Mouse (Mus musculus) neutrophil, adult 65 days (primary cell): ENCODE measurements around the gene Tas2r113. TPM values are rescaled to one million over a fixed set of nuclear protein-coding genes. Genes with fewer than 3 reads are reported as not detected.

Experiments used
- total RNA-seq: library from RNA; stranded (reverse); gene quantifications from 2 replicates; pipeline ENCODE4 v1.2.4, GENCODE M21; 2023

The Tas2r113 gene
- not detected in 2 replicates for total RNA-seq

DNA sequence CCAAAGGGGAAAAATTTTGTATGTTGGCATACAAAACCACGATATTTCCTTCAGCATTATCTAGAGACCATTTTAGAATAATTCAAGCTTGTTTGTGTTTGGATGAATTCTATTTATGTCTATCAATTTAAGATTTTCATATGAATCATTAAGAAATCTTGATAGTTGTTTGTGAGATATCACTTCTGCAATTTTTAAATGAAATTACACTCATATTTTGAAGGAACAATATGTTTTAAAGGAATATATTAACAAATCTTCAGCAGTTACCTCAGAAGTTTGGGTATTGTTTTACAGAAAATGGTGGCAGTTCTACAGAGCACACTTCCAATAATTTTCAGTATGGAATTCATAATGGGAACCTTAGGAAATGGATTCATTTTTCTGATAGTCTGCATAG is at the start of gene Tas2r113:
Gene Tas2r113, plus strand, starts transcription at position 301 of the 400 bp plus-strand sequence.

DNA sequence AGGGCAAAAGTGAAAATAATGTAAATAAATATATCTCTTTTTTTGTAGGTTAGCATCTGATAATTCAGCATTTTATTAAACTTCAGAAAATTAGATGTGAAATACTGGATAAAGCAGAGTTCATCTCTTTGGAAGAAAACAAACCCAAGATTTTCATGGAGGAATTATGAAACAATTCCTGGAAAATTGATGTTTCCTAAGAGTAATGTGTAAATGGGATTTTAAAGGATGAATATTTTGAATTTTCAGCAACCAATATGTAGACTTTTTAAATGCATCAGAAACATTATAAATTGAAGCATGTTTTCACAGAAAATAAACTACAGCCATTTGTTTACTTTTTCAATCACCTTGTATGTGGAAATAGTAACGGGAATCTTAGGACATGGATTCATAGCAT is 46.0 kb upstream of the Tas2r113 start, which contains the start of gene Tas2r123:
Gene Tas2r123, plus strand, starts transcription at position 301 of the 400 bp plus-strand sequence.

GRCm38 (mm10) chr6:132855138-132855537 is 37.7 kb upstream of the Tas2r113 start, which contains the start of gene Tas2r116:
Gene Tas2r116, plus strand, starts transcription at chr6:132855438.

DNA sequence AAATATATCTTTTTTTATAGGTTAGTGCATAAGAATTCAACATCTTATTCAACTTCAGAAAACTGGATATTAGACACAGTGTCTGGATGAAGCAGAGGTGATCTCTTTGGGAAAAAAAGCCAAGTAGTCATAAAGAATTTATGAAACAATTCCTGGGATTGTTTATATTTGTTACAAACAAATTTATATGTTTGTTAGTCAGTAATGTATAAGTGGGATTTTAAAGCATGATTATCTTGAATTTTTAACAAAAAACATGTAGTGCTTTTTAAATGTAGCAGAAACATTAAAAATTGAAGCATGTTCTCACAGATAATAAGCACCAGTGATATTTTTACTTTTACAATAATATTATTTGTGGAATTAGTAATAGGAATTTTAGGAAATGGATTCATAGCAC is 25.1 kb upstream of the Tas2r113 start, which contains the start of gene Tas2r110:
Gene Tas2r110, plus strand, starts transcription at position 301 of the 400 bp plus-strand sequence.

DNA sequence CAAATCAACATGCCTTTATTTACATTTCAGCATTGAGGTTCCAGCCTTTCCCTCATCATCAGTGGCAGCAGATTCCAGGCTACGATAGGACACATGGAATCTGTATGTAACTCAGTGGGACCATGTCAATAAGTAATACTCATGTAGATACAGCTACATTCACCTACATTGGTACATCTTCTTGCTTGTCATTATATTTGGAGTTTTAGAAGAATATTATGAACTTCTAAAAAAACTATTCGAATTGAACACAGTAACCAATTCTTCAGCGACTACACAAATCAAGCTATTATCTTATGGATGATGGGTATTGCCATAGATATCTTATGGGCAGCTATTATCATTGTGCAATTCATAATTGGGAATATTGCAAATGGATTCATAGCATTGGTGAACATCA is 16.5 kb downstream of the Tas2r113 start, which contains the start of gene Tas2r125:
Gene Tas2r125, plus strand, starts transcription at position 301 of the 400 bp plus-strand sequence.

Other genes with a start within 250 kb of the Tas2r113 start
- not detected in 2 replicates for gene A630073D07Rik, start 241.5 kb upstream of the Tas2r113 start, total RNA-seq
- gene Tas2r120, start 236.1 kb upstream of the Tas2r113 start, total RNA-seq: not detected in 2 replicates
- not detected in 2 replicates for gene Tas2r121, start 192.0 kb upstream of the Tas2r113 start, total RNA-seq
- not detected in 2 replicates for gene Tas2r122, start 181.1 kb upstream of the Tas2r113 start, total RNA-seq
- gene Tas2r115, start 155.0 kb upstream of the Tas2r113 start, total RNA-seq: not detected in 2 replicates
- not detected in 2 replicates for gene Tas2r124, start 138.3 kb upstream of the Tas2r113 start, total RNA-seq
- not detected in 2 replicates for gene Tas2r102, start 130.9 kb upstream of the Tas2r113 start, total RNA-seq
- not detected in 2 replicates for gene Tas2r136, start 114.8 kb upstream of the Tas2r113 start, total RNA-seq
- gene Tas2r117, start 90.2 kb upstream of the Tas2r113 start, total RNA-seq: not detected in 2 replicates
- not detected in 2 replicates for gene Tas2r123, start 45.9 kb upstream of the Tas2r113 start, total RNA-seq
- gene Tas2r116, start 37.6 kb upstream of the Tas2r113 start, total RNA-seq: not detected in 2 replicates
- gene Tas2r110, start 25.0 kb upstream of the Tas2r113 start, total RNA-seq: not detected in 2 replicates
- not detected in 2 replicates for gene Tas2r125, start 16.6 kb downstream of the Tas2r113 start, total RNA-seq
- not detected in 2 replicates for gene Tas2r129, start 58.1 kb downstream of the Tas2r113 start, total RNA-seq
- not detected in 2 replicates for gene Tas2r131, start 64.9 kb downstream of the Tas2r113 start, total RNA-seq
- not detected in 2 replicates for gene Tas2r109, start 88.0 kb downstream of the Tas2r113 start, total RNA-seq
- gene Tas2r103, start 144.1 kb downstream of the Tas2r113 start, total RNA-seq: not detected in 2 replicates
- not detected in 2 replicates for gene Tas2r140, start 162.8 kb downstream of the Tas2r113 start, total RNA-seq
- 4.7 and 5.4 TPM in 2 replicates for gene Smim10l1, start 211.9 kb downstream of the Tas2r113 start, total RNA-seq